Mouse (Mus musculus) duodenum, adult 2 months (tissue): ENCODE data around the gene Olfr972. TPM values are rescaled to one million over a fixed set of nuclear protein-coding genes. Genes with fewer than 3 reads are reported as not detected.

ENCODE experiments used
- polyA plus RNA-seq: library from polyadenylated mRNA; depleted of rRNA; stranded (reverse); fragments of >200 nt; gene quantifications from 2 replicates; pipeline ENCODE4 v1.2.3, GENCODE M21; 2012; ENCODE audit warnings: low replicate concordance; rRNA removed

Gene Olfr972
- polyA plus RNA-seq, result not detected in 2 replicates

GRCm38 (mm10) chr9:39866122-39866521, at the start of gene Olfr972:
TSS of gene Olfr972 (plus strand) at chr9:39866422.

GRCm38 (mm10) chr9:39836576-39836975, 29.6 kb upstream of the Olfr972 start, which contains the start of gene Olfr971:
TSS of gene Olfr971 (plus strand) at chr9:39836876.

GRCm38 (mm10) chr9:39907036-39907435, 40.8 kb downstream of the Olfr972 start, which contains the start of gene Olfr229:
TSS of gene Olfr229 (plus strand) at chr9:39907336.

Other genes starting within 250 kb of the Olfr972 start
- not detected in 2 replicates for gene Olfr960, start 245.0 kb upstream of the Olfr972 start, polyA plus RNA-seq
- not detected in 2 replicates for gene Olfr961, start 221.3 kb upstream of the Olfr972 start, polyA plus RNA-seq
- not detected in 2 replicates for gene Olfr963, start 199.2 kb upstream of the Olfr972 start, polyA plus RNA-seq
- not detected in 2 replicates for gene Olfr149, start 159.3 kb upstream of the Olfr972 start, polyA plus RNA-seq
- not detected in 2 replicates for gene Olfr965, start 155.1 kb upstream of the Olfr972 start, polyA plus RNA-seq
- gene Olfr150, start 135.4 kb upstream of the Olfr972 start, polyA plus RNA-seq, result not detected in 2 replicates
- not detected in 2 replicates for gene Olfr967, start 120.2 kb upstream of the Olfr972 start, polyA plus RNA-seq
- not detected in 2 replicates for gene Olfr968, start 83.2 kb upstream of the Olfr972 start, polyA plus RNA-seq
- not detected in 2 replicates for gene Olfr969, start 75.5 kb upstream of the Olfr972 start, polyA plus RNA-seq
- gene Olfr970, start 57.6 kb upstream of the Olfr972 start, polyA plus RNA-seq, result not detected in 2 replicates
- not detected in 2 replicates for gene Olfr971, start 29.5 kb upstream of the Olfr972 start, polyA plus RNA-seq
- gene Olfr229, start 40.9 kb downstream of the Olfr972 start, polyA plus RNA-seq, result not detected in 2 replicates
- gene Olfr974, start 71.1 kb downstream of the Olfr972 start, polyA plus RNA-seq, result not detected in 2 replicates
- not detected in 2 replicates for gene Olfr975, start 85.6 kb downstream of the Olfr972 start, polyA plus RNA-seq
- not detected in 2 replicates for gene Olfr976, start 94.7 kb downstream of the Olfr972 start, polyA plus RNA-seq
- gene Olfr978, start 125.7 kb downstream of the Olfr972 start, polyA plus RNA-seq, result not detected in 2 replicates
- not detected in 2 replicates for gene Olfr979, start 137.0 kb downstream of the Olfr972 start, polyA plus RNA-seq
- gene Olfr980, start 143.2 kb downstream of the Olfr972 start, polyA plus RNA-seq, result not detected in 2 replicates
- gene Olfr981, start 155.0 kb downstream of the Olfr972 start, polyA plus RNA-seq, result not detected in 2 replicates
- not detected in 2 replicates for gene Olfr982, start 207.4 kb downstream of the Olfr972 start, polyA plus RNA-seq
- gene Olfr983, start 227.2 kb downstream of the Olfr972 start, polyA plus RNA-seq, result not detected in 2 replicates
- gene Olfr984, start 247.8 kb downstream of the Olfr972 start, polyA plus RNA-seq, result not detected in 2 replicates